Mouse (Mus musculus) liver, postnatal 0 days (tissue): ENCODE measurements around the gene Ctxn1.

Experiments
- CTCF ChIP-seq: sonication (generic); IDR thresholded peaks from 2 replicates; pipeline ENCODE4 v1.5.1; 2016; ENCODE audit warnings: antibody characterized with exemption, low read depth
- EP300 ChIP-seq: IDR thresholded peaks from 2 replicates; pipeline ENCODE4 v1.6.1; 2016; ENCODE audit warnings: antibody characterized with exemption, low read depth, mild to moderate bottlenecking

- no peak for TF ChIP-seq CTCF
- TF ChIP-seq EP300, result no peak
These were observed 42.1 kb downstream of the Ctxn1 start, which contains the start of gene Prr36 for GRCm38 (mm10) chr8:4216791-4217621.
